Mouse (Mus musculus) testis, adult 2 months (tissue): Measurements from ENCODE around the gene Tns3. TPM values are rescaled to one million over a fixed set of nuclear protein-coding genes. Genes with fewer than 3 reads are reported as not detected.
"Not testable (repeated sequence)": the region's sequence is repeated elsewhere in the genome, so short reads cannot be mapped to it uniquely, and the experiment has no call there.

Source experiments
- H3K27ac ChIP-seq: fragments of 200-500 bp; 2 replicates; pipeline ENCODE4 v1.5.1; 2012; ENCODE audit warnings: low read depth, low read length; ENCODE audit not compliant: control insufficient read depth, insufficient read depth
- H3K27me3 ChIP-seq: fragments of 200-500 bp; 2 replicates; pipeline ENCODE4 v1.6.1; 2012; ENCODE audit warnings: mild to moderate bottlenecking, low read length, moderate library complexity; ENCODE audit not compliant: control insufficient read depth, insufficient read depth
- H3K36me3 ChIP-seq: fragments of 200-500 bp; 2 replicates; pipeline ENCODE4 v1.6.1; 2012; ENCODE audit warnings: mild to moderate bottlenecking, low read length; ENCODE audit not compliant: control insufficient read depth, insufficient read depth
- H3K4me1 ChIP-seq: fragments of 200-500 bp; 2 replicates; pipeline ENCODE4 v1.6.1; 2012; ENCODE audit warnings: low read length; ENCODE audit not compliant: control insufficient read depth, insufficient read depth
- H3K4me3 ChIP-seq: fragments of 200-500 bp; 2 replicates; pipeline ENCODE4 v1.5.1; 2012; ENCODE audit warnings: low read depth, mild to moderate bottlenecking, low read length, moderate library complexity, mixed read lengths; ENCODE audit not compliant: control insufficient read depth
- CTCF ChIP-seq: fragments of 200-500 bp; IDR thresholded peaks from 2 replicates; pipeline ENCODE4 v1.5.1; 2012; ENCODE audit warnings: low read depth, mild to moderate bottlenecking, inconsistent platforms, low read length, moderate library complexity; ENCODE audit not compliant: control insufficient read depth, insufficient read depth, insufficient replicate concordance
- POLR2A ChIP-seq: fragments of 200-500 bp; IDR thresholded peaks from 2 replicates; pipeline ENCODE4 v1.6.1; 2012; ENCODE audit warnings: low read depth, mild to moderate bottlenecking, inconsistent platforms, low read length, moderate library complexity; ENCODE audit not compliant: control insufficient read depth
- polyA plus RNA-seq: library from polyadenylated mRNA; depleted of rRNA; stranded (reverse); fragments of >200 nt; gene quantifications from 2 replicates; pipeline ENCODE4 v1.2.3, GENCODE M21; 2012

The Tns3 gene
- polyA plus RNA-seq, 1 experiment, result 6.6 TPM

DNA sequence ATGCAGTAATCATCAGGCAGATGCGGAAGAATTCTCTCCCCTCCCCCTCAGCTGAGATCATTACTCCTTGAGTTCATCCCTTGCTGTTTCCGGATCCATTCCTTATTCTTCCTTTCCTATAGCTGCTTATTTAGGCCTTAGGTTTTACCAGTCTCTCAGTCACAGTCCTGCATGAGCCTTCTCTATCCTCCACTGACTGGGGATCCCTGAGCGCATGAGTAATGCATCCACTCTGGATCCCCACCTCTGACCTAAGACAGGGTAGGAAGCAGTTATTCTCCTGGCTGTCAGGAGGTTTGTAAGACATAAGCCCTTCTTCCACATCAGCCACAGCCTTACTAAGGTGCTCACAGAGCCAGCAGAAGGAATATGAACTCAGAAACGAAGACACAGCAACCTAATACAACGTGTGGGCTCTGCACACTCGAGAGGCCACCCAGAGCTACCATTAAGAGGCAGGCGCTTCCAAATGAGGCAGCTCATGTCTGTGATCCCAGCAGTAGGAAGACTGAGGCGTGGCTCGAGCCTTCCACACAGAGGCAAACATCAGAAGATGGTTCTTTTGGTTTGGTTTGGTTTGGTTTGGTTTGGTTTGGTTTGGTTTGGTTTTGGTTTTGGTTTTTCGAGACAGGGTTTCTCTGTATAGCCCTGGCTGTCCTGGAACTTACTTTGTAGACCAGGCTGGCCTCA, 38.3 kb downstream of the Tns3 start:
- Histone ChIP-seq H3K4me3 (no peak overlapping the region), H3K27me3 (no peaks in the 10 kb centered on the region), H3K4me1 (peaks cover 7% of the 10 kb centered on the region), H3K27ac (no peak overlapping the region), H3K36me3 (no peaks in the 10 kb centered on the region)
- TF ChIP-seq CTCF (no peak), POLR2A (no peak)

DNA sequence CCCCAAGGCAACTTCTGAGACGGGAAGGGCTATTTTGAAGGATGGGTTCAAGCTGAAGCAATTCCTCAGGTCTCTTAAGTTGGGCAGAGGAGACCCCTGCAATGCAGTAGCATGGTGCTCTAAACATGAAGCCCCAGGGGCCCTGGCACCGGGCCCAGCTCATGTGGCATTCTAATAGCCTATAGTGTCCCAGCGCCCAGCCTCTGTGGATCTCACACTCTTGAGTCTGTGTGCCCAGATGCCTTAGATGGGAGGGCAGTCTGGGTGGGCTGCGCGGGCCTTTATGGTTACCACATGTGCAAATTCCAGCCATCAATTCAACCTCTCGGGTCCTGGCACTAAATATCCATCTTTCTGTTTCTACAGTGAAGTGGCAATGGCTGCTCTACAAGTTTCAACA, 38.9 kb downstream of the Tns3 start:
- no peak for TF ChIP-seq POLR2A
- TF ChIP-seq CTCF, result no peak
- Histone ChIP-seq H3K4me3 (no peak overlapping the region), H3K36me3 (no peaks in the 10 kb centered on the region), H3K27ac (no peak overlapping the region), H3K4me1 (peaks cover 7% of the 10 kb centered on the region), H3K27me3 (no peaks in the 10 kb centered on the region)

DNA sequence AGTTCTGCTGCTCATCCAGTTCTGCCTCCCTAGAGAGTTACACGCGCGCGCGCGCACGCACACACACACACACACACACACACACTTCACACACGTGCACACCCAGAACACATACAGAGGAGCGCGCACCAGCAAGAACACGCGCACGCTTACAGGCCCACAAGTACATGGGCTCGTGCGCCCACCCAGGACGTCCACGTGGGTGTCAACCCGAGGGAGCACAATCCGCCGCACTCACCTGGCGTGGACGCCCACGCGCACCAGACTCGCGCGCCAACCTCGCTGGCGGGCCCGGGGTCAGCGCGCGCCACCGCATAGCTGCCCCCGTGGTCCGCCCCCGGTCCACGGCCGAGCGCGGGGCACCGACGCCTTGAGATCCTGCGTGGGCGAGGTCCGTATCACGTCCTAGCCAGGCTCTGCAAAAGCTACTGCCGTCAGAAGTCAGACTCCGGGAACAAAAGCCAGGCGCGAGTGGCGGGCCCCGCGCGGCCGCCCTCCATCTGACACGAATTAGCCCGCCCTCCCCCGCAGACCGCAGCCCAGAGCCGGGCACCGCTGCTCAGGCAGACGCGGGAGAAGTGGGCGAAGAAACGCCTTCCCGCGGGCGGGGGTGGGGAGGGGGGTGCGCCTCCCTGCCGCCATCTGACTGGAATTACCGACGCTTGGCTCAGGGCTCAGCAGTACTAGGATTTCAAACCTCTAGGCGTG, 40.0 kb downstream of the Tns3 start:
- H3K27ac ChIP-seq, result no peak overlapping the region
- TF ChIP-seq CTCF (0 out of 2 replicates have a peak, but pooled peaks have one; percentile 0), POLR2A (no peak)
- H3K4me3 ChIP-seq, result peak overlapping the region; percentile 77
- H3K4me1 ChIP-seq, result peaks cover 7% of the 10 kb centered on the region
- no peaks in the 10 kb centered on the region for H3K27me3 ChIP-seq
- no peaks in the 10 kb centered on the region for H3K36me3 ChIP-seq

DNA sequence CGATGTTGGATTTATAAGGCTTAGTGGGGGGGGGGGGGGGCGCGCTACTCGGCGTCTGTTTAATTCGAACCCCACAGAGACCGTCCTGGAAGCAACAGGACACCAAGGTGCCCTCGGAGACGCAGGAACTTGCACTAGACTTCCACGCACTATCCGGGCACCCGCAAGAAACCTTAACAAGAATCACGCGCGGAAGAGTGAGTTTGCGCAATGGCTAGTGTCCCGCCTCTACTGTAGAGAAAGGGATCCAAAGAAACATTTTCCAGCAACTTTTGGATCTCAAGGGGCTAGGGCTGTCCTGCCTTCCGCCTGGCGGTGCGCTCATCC, 40.5 kb downstream of the Tns3 start:
- H3K4me3 ChIP-seq, result peak overlapping the region; percentile 77
- peaks cover 7% of the 10 kb centered on the region for H3K4me1 ChIP-seq

DNA sequence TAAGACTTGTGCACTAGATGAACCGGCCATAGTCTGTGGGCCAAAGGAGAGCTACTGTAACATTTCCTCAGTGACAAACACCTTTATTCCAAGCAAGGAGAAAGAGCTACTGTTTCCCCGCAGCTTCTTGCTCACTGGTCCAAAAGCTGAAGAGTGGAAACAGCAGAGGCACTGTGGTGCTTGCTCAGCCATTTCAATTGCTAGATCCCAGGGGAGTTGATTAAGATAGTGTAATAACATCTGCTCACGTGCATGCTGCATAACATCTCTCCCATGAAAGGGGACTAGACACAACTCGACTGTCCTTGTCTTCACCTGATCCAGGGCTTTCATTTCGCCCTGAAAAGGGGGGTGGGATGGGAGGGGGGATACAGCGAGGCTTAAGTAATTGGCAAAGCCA, 41.7 kb downstream of the Tns3 start:
- H3K4me1 ChIP-seq, result peaks cover 7% of the 10 kb centered on the region
- H3K27me3 ChIP-seq, result no peaks in the 10 kb centered on the region
- no peak overlapping the region for H3K27ac ChIP-seq
- TF ChIP-seq POLR2A (no peak), CTCF (no peak)
- H3K4me3 ChIP-seq, result no peak overlapping the region
- no peaks in the 10 kb centered on the region for H3K36me3 ChIP-seq

More for the DNA sequence above, 40.5 kb downstream of the Tns3 start:
- Histone ChIP-seq H3K36me3 (no peaks in the 10 kb centered on the region), H3K27me3 (no peaks in the 10 kb centered on the region), H3K27ac (no peak overlapping the region)
- TF ChIP-seq POLR2A (no peak), CTCF (no peak)

DNA sequence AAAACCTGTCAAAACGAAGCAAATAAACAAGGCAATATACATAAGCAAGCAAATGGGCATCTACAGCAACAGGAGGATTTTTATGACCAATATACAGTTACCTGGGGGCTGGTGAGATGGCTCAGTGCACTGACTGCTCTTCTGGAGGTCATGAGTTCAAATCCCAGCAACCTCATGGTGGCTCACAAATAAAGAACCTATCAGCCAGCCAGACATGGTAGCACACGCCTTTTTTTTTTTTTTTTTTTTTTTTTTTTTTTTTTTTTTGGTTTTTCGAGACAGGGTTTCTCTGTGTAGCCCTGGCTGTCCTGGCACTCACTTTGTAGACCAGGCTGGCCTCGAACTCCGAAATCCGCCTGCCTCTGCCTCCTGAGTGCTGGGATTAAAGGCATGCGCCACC, 45.2 kb downstream of the Tns3 start:
- not testable (repeated sequence) for H3K27ac ChIP-seq, H3K36me3 ChIP-seq, H3K4me1 ChIP-seq, H3K27me3 ChIP-seq, H3K4me3 ChIP-seq

DNA sequence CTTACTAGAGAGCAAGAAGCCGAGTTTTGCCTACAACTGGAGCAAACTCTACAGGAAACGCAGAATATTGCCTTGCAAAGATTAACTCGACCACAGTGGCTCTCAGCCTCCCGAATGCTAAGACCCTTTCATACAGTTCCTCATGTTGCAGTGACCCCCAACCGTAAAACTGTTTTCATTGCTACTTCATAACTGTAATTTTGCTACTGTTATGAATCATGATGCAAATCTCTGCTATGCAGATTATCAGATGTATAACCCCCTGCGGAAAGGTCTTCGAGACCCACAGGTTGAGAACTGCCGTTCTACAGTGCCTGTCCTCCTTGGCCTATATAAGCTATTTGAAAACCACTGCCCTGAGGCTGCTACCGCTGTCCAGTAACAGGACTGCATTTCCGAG, 46.0 kb downstream of the Tns3 start:
- H3K4me3 ChIP-seq, result no peak overlapping the region
- no peaks in the 10 kb centered on the region for H3K4me1 ChIP-seq
- no peaks in the 10 kb centered on the region for H3K36me3 ChIP-seq
- no peaks in the 10 kb centered on the region for H3K27me3 ChIP-seq
- no peak for TF ChIP-seq CTCF
- no peak for TF ChIP-seq POLR2A
- H3K27ac ChIP-seq, result no peak overlapping the region
